Mouse (Mus musculus): ENCODE data around the gene Flywch1. TPM values are rescaled to one million over a fixed set of nuclear protein-coding genes. Genes with fewer than 3 reads are reported as not detected.

The Flywch1 gene
- total RNA-seq, 2 experiments from 2014 or later: 29.7 to 33.2 TPM

DNA sequence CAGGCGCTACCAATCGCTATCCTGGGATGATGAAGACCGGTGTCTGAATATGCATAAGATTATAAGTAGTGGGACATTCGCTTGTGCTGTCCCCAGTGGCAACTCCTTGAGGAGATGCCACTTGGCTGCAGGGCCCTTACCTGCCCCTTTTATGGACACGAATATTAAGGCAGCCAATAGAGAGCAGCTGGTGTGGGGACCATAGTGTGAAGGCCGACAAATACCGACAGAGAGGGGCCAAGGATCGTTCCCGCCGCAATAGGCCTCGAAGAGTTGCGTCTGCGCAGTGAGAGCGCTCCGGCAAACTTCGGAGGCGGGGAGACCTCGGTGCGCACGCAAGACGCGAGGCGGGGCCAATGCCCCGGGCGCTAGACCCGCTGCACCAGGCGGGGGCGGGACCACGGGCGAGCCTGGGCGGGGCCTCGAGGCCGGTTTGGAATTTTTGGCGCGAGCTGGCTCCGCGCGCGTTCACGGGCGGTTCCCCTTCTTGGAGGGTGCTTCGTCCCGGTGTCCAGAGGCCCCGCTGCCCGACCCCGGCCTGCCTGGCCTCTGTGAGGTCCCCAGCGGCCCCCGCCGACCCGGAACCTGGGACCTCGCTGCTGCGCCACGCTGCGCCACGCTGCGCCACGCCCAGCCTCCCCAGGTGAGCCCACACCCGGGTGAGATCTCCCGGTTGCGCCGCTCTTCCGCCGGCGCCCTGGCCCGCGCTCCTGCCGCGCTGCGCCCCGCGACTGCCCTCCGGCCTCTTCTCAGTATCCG, 45.2 kb downstream of the Flywch1 start, which contains the start of gene Pkmyt1:
Pkmyt1 (plus strand) TSS at position 338 of the 759 bp plus-strand sequence.
- intact Hi-C loops (cut with DNase I): loop anchor here (1.0 kb wide), 1 partner anchor 47 kb away; the partner anchor contains the start of gene Cldn6
- DNase-seq (ENCODE audit: low spot score): peak; percentile 90

DNA sequence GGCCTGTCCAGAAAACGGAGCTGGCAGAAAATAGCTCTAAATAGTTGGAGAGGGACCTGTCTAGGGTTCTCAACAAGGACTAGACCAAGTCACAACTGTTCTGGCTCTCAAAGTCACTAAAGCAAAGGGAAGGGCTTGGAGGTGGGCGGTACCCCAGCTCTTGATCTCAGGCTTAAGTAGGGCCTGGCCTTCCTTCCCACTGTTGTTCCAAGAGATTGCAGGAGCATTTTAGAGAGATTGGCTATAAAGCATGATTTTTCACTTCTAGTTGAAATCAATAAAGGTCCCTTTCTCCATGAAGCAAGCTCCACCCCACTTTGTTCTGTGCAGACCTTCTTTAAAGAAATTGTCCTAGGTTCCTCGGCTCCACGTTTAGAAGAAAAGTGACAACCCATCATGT, 45.9 kb downstream of the Flywch1 start:
- DNase-seq (ENCODE audit: low spot score): no peak
- intact Hi-C loops (cut with DNase I): loop anchor here (1.0 kb wide), 1 partner anchor 46 kb away; the partner anchor contains the start of gene Cldn6

DNA sequence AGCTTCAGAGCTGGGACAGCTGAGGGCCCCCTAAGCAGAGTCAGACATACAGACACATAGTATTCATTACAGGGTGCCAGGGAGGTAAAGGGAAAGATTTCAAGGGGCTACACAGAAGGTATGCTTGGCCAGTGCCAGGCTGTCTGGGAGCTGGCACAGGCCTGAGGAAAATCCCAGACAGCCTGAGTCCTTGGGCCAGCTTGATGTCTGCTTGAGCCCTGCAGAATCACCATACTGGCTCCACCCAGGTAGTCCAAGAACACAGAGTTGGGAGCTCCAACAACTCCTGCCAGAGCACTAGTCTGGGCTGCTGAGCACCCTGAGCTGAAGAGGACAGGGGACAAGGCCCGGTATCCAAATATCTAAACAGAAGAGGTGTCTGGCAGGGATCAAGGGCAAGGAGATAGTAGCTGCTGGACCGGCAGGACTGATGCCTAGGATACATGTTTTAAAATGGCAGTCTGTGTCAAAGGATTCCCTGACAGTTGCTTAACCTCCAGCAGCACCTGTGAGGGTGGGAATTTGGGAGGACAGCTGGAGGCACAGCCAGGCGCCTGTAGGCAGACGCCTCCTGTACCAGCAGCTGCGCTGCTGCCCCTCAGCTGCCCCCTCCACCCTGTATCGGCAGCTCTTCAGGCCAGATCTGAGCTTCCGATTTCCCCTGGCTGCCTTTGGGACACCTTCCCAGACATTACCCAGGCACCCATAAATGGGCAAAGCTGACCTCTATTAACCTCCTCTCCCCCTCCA, 48.9 kb downstream of the Flywch1 start, which contains the start of gene 1520401A03Rik:
1520401A03Rik (minus strand) TSS at position 408 of the 750 bp plus-strand sequence.
- intact Hi-C loops (cut with DNase I): no loop called here
- no peak for DNase-seq (ENCODE audit: low spot score)

DNA sequence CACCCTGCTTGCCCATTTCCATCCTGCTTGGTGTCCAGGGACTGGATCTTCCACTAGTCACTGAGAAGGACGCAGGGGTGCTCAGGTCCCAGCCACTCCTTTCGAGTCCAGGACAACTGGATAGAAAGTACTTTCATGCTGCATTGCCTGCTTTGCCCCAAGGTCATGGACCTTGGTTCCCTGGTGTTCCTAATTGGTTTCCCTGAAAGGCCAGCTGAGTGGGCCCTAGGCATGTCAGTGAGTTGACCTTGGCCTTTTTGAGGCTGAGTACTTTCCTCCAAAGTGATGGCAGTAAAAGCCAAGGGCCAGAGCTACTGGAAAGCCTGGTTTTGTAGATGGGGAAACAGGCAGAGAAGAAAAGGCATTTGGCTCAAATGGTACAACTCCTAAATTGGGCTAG, 49.5 kb downstream of the Flywch1 start:
- DNase-seq (ENCODE audit: low spot score): no peak
- intact Hi-C loops (cut with DNase I): no loop called here

DNA sequence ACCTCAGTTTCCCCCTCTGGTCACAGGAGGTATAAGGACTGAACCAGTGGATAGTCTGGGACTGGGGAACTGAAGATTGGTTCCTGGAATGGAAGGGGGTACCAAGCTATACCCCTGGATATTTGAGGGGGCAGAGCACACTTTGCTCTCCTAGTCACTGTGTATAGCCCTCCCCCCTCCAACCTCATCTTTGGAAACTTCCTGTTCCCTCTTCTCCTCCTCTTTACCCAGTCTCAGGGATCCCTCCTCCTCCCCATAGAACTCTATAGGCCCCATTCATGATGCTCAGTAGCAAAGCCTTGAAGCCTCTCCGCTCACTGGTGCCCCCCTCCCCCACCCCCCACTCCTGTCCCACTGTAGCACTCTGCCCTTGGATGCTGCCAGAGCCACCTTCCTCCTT, 51.9 kb downstream of the Flywch1 start:
- intact Hi-C loops (cut with DNase I): no loop called here
- no peak for DNase-seq (ENCODE audit: low spot score)

DNA sequence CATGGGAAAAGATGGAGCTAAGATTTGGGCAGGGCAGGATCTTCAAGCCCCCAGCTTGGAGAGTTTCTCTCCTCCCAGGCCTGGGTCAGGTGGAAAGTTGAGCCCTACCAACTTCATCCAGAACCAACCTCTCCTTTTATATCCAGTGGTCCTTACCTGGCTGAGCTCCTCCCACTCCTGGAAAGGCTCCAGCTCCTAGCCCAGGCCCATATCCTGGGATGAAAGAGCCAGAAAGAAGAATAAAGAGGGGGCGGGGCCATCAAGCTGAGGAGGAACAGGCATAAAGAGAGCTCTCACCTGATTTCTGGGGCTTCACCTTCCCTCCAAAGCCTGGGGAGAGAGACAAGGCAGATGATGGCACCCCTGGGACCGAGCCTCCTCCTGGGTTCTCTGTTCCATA, 54.4 kb downstream of the Flywch1 start:
- intact Hi-C loops (cut with DNase I): no loop called here
- no peak for DNase-seq (ENCODE audit: low spot score)

DNA sequence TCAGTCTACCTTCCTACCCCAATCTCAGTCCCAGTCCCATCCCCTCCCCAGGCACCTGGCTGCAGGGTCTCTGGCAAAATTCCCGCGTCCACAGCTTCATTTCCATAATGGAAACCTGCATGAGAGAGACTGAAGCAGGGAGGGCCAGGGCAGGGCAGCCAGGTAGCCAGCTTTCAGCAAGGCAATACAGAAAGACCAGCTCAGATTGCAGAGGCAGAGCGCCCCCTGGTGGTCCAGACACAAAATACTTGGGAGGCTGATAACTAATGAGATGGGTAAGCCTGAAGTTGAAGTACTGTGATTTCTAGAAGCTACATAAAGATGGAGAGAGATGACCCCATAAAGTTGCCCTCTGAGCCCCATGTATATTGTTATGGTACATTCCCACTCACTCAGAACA, 65.2 kb downstream of the Flywch1 start:
- intact Hi-C loops (cut with DNase I): loop anchor here (5.0 kb wide), 1 partner anchor 139 kb away; no protein-coding TSS in a partner anchor
- DNase-seq (ENCODE audit: low spot score): no peak

DNA sequence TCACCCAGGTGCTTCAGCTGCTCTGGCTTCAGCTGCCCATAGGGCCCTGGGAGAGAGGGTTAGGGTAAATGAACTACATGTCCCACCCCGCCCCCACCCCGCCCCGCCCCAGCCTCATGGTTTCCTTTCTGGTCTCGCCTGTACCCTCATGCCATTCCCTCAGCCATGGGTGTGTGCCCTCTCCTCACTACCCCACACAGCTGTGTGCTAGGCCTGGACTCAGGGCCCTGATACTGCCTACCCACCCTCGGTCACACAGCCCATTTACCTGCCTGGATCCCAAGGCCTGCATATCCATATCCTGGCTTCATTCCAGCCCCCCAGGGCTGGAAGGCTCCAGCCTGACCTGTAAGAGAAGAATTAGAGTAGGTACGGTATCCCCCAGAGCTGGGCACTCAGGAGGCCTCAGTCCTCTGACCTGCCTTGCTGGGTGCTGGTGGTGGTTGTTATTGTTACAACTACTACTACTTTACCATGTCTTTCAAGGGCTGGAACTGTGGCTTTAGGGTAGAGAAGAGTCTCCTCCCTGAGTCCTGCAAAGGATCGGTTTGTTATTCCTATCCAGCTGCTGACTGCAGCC, 65.8 kb downstream of the Flywch1 start:
- DNase-seq (ENCODE audit: low spot score): no peak
- intact Hi-C loops (cut with DNase I): loop anchor here (1.0 to 5.0 kb wide), 2 partner anchors 44 to 138 kb away; no protein-coding TSS in a partner anchor

DNA sequence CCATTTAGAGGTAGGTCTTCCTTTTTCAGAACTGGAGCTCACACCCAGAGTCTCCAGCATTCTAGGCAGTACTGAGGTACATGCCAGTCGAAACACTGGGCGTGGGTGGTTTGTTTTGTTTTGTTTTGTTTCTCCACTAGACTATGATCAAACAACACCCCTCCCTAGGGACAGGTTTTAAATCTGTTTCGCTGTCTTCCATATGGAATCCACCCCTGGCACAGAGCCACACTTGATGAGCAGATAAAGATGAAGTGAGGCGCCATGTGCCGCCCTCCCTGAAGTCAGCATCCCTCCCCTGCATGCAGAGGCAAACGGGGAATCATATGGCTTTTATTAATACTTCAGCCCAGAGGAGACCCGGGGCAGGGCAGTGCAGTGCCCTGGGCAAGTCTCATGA, 66.7 kb downstream of the Flywch1 start:
- intact Hi-C loops (cut with DNase I): loop anchor here (1.0 to 5.0 kb wide), 2 partner anchors 43 to 137 kb away; no protein-coding TSS in a partner anchor

DNA sequence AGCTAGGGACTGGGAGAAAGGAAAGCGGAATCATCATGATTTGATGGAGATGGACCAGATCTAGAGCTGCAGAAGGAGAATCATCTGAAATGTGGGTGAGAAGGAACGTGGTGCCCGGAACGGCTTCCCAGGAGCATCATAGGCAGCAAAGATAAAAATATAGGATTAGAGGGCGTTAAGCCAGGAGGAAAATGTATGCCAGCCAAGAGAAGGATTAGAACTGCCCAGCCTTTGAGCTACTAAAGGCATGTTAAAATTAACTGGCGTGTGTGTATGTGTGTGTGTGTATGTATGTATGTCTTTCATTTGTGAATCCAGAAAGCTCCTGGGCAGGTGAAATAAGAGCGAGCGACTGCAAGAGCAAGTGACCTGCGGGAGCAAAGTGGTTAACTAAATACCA, 68.1 kb downstream of the Flywch1 start:
- no peak for DNase-seq (ENCODE audit: low spot score)

More for the DNA sequence above, 66.7 kb downstream of the Flywch1 start:
- DNase-seq (ENCODE audit: low spot score): no peak

More for the DNA sequence above, 68.1 kb downstream of the Flywch1 start:
- intact Hi-C loops (cut with DNase I): no loop called here

Other genes with a start within 250 kb of the Flywch1 start
- gene Zfp213, start 207.4 kb downstream of the Flywch1 start, total RNA-seq (2021): 1 to 10 TPM; 4.7 to 6.2 TPM
- 1 to 10 TPM; 3.4 to 4.8 TPM for gene Zfp13, start 172.1 kb downstream of the Flywch1 start, total RNA-seq (2021)
- not detected for gene Zscan10, start 170.7 kb downstream of the Flywch1 start, total RNA-seq (2021)
- under 1 TPM; 0.06 to 0.08 TPM for gene Mmp25, start 126.3 kb downstream of the Flywch1 start, total RNA-seq (2021)
- not detected for gene Bicdl2, start 111.1 kb downstream of the Flywch1 start, total RNA-seq (2021)
- 100 to 1,000 TPM; 193 to 207 TPM for gene Hcfc1r1, start 98.0 kb downstream of the Flywch1 start, total RNA-seq (2021)
- 10 to 100 TPM; 12.2 to 12.3 TPM for gene Thoc6, start 97.7 kb downstream of the Flywch1 start, total RNA-seq (2021)
- gene Tnfrsf12a, start 94.1 kb downstream of the Flywch1 start, total RNA-seq (2021): 100 to 1,000 TPM in 1 of 2 experiments, 10 to 100 TPM in 1; 79.9 to 111 TPM
- gene Cldn6, start 92.4 kb downstream of the Flywch1 start, total RNA-seq (2021): not detected
- not detected for gene Cldn9, start 87.6 kb downstream of the Flywch1 start, total RNA-seq (2021)
- not detected for gene 1520401A03Rik, start 48.8 kb downstream of the Flywch1 start, total RNA-seq (2021)
- gene Pkmyt1, start 45.3 kb downstream of the Flywch1 start, total RNA-seq (2021): 1 to 10 TPM; 1.4 to 1.5 TPM
- gene Paqr4, start 30.7 kb downstream of the Flywch1 start, total RNA-seq (2021): 10 to 100 TPM; 26.1 to 29.5 TPM
- gene Kremen2, start 25.8 kb downstream of the Flywch1 start, total RNA-seq (2021): not detected
- 1 to 10 TPM in 1 of 2 experiments, under 1 TPM in 1; 0.88 to 1.6 TPM for gene Flywch2, start 14.5 kb upstream of the Flywch1 start, total RNA-seq (2021)
- 100 to 1,000 TPM; 157 to 162 TPM for gene Srrm2, start 18.9 kb upstream of the Flywch1 start, total RNA-seq (2021)
- gene Elob, start 57.5 kb upstream of the Flywch1 start, total RNA-seq (2021): 100 to 1,000 TPM; 353 to 372 TPM
- gene Prss33, start 64.5 kb upstream of the Flywch1 start, total RNA-seq (2021): not detected
- gene Prss32, start 72.3 kb upstream of the Flywch1 start, total RNA-seq (2021): not detected
- not detected for gene Prss41, start 72.6 kb upstream of the Flywch1 start, total RNA-seq (2021)
- not detected for gene Prss21, start 96.5 kb upstream of the Flywch1 start, total RNA-seq (2021)
- gene Dcpp1, start 109.3 kb upstream of the Flywch1 start, total RNA-seq (2021): not detected
- not detected for gene Dcpp2, start 109.3 kb upstream of the Flywch1 start, total RNA-seq (2021)
- gene Dcpp3, start 145.9 kb upstream of the Flywch1 start, total RNA-seq (2021): not detected
- not detected for gene Sbp, start 170.1 kb upstream of the Flywch1 start, total RNA-seq (2021)
- gene Sbpl, start 183.7 kb upstream of the Flywch1 start, total RNA-seq (2021): not detected
- not detected for gene Prss30, start 209.0 kb upstream of the Flywch1 start, total RNA-seq (2021)
- not detected for gene Prss22, start 226.5 kb upstream of the Flywch1 start, total RNA-seq (2021)